Mouse (Mus musculus): ENCODE measurements at regions not wholly inside any gene's neighbourhood (a gene's known extent, or its start where the extent isn't known, plus 50 kb on each side); places are given as distances from the start of the nearest gene placed in this dataset.

- H3K9ac ChIP-seq (replicated peaks): no peak overlapping the region
- WGBS: 91% methylated on average over 5 of the region's 5 CpGs
- no peak overlapping the region for H3K4me2 ChIP-seq (replicated peaks)
- H3K4me3 ChIP-seq: no peak overlapping the region
- no peaks in the 10 kb centered on the region for H3K9me3 ChIP-seq
- no peak for ATAC-seq (ENCODE audit: low FRiP score, low read depth)
- no peak overlapping the region for H3K27ac ChIP-seq (replicated peaks)
- no peaks in the 10 kb centered on the region for H3K27me3 ChIP-seq
- no peaks in the 10 kb centered on the region for H3K4me1 ChIP-seq
- no peaks in the 10 kb centered on the region for H3K36me3 ChIP-seq
Measured at GRCm38 (mm10) chr10:125467503-125467902, 78.2 kb upstream of the Slc16a7 start.

GRCm38 (mm10) chr10:125488350-125488749, 99.1 kb upstream of the Slc16a7 start:
- Histone ChIP-seq H3K4me2 (replicated peaks) (no peak overlapping the region), H3K4me1 (0 out of 2 replicates have a peak, but pooled peaks cover 3% of the 10 kb centered on the region), H3K36me3 (no peaks in the 10 kb centered on the region), H3K9ac (replicated peaks) (no peak overlapping the region), H3K4me3 (no peak overlapping the region), H3K27ac (replicated peaks) (no peak overlapping the region), H3K27me3 (no peaks in the 10 kb centered on the region), H3K9me3 (no peaks in the 10 kb centered on the region)
- no peak for ATAC-seq (ENCODE audit: low FRiP score, low read depth)
- WGBS: 81% methylated on average over 3 of the region's 3 CpGs

GRCm38 (mm10) chr10:125490395-125490794, 101.1 kb upstream of the Slc16a7 start:
- Histone ChIP-seq H3K4me3 (no peak overlapping the region), H3K27ac (replicated peaks) (no peak overlapping the region), H3K36me3 (no peaks in the 10 kb centered on the region), H3K27me3 (no peaks in the 10 kb centered on the region), H3K4me1 (no peaks in the 10 kb centered on the region), H3K9me3 (no peaks in the 10 kb centered on the region), H3K4me2 (replicated peaks) (no peak overlapping the region), H3K9ac (replicated peaks) (no peak overlapping the region)
- WGBS: 57% methylated on average over 4 of the region's 4 CpGs
- ATAC-seq (ENCODE audit: low FRiP score, low read depth): no peak

GRCm38 (mm10) chr10:125494489-125494888, 105.2 kb upstream of the Slc16a7 start:
- no peaks in the 10 kb centered on the region for H3K36me3 ChIP-seq
- no peaks in the 10 kb centered on the region for H3K27me3 ChIP-seq
- H3K4me2 ChIP-seq (replicated peaks): no peak overlapping the region
- no peak for ATAC-seq (ENCODE audit: low FRiP score, low read depth)
- H3K9me3 ChIP-seq: no peaks in the 10 kb centered on the region
- 82% methylated on average over 4 of the region's 4 CpGs for WGBS
- H3K4me3 ChIP-seq: no peak overlapping the region
- H3K9ac ChIP-seq (replicated peaks): no peak overlapping the region
- H3K27ac ChIP-seq (replicated peaks): no peak overlapping the region
- H3K4me1 ChIP-seq: no peaks in the 10 kb centered on the region

GRCm38 (mm10) chr10:125498347-125498746, 109.1 kb upstream of the Slc16a7 start:
- no peaks in the 10 kb centered on the region for H3K9me3 ChIP-seq
- H3K9ac ChIP-seq (replicated peaks): no peak overlapping the region
- H3K27me3 ChIP-seq: no peaks in the 10 kb centered on the region
- no peaks in the 10 kb centered on the region for H3K36me3 ChIP-seq
- H3K4me2 ChIP-seq (replicated peaks): no peak overlapping the region
- H3K27ac ChIP-seq (replicated peaks): no peak overlapping the region
- H3K4me3 ChIP-seq: no peak overlapping the region
- ATAC-seq (ENCODE audit: low FRiP score, low read depth): no peak
- no peaks in the 10 kb centered on the region for H3K4me1 ChIP-seq
- 40% methylated on average over 1 of the region's 1 CpGs for WGBS

GRCm38 (mm10) chr10:125500338-125500737, 111.1 kb upstream of the Slc16a7 start:
- Histone ChIP-seq H3K4me3 (no peak overlapping the region), H3K27ac (replicated peaks) (no peak overlapping the region), H3K36me3 (no peaks in the 10 kb centered on the region), H3K27me3 (no peaks in the 10 kb centered on the region), H3K9me3 (no peaks in the 10 kb centered on the region), H3K9ac (replicated peaks) (no peak overlapping the region), H3K4me1 (no peaks in the 10 kb centered on the region), H3K4me2 (replicated peaks) (no peak overlapping the region)
- ATAC-seq (ENCODE audit: low FRiP score, low read depth): no peak
- WGBS: 81% methylated on average over 4 of the region's 4 CpGs

- Histone ChIP-seq H3K4me1 (no peaks in the 10 kb centered on the region), H3K9me3 (no peaks in the 10 kb centered on the region), H3K27ac (replicated peaks) (no peak overlapping the region), H3K36me3 (no peaks in the 10 kb centered on the region), H3K9ac (replicated peaks) (no peak overlapping the region), H3K4me2 (replicated peaks) (no peak overlapping the region), H3K4me3 (no peak overlapping the region), H3K27me3 (no peaks in the 10 kb centered on the region)
- WGBS: 78% methylated on average over 5 of the region's 5 CpGs
- no peak for ATAC-seq (ENCODE audit: low FRiP score, low read depth)
Measured at GRCm38 (mm10) chr10:125515026-125515425, 125.8 kb upstream of the Slc16a7 start.

GRCm38 (mm10) chr10:125530876-125531275, 141.6 kb upstream of the Slc16a7 start:
- no peak overlapping the region for H3K27ac ChIP-seq (replicated peaks)
- H3K27me3 ChIP-seq: no peaks in the 10 kb centered on the region
- no peaks in the 10 kb centered on the region for H3K4me1 ChIP-seq
- no peak for ATAC-seq (ENCODE audit: low FRiP score, low read depth)
- H3K9me3 ChIP-seq: no peaks in the 10 kb centered on the region
- H3K4me2 ChIP-seq (replicated peaks): no peak overlapping the region
- WGBS: 91% methylated on average over 6 of the region's 6 CpGs
- H3K9ac ChIP-seq (replicated peaks): no peak overlapping the region
- H3K36me3 ChIP-seq: no peaks in the 10 kb centered on the region
- H3K4me3 ChIP-seq: no peak overlapping the region

GRCm38 (mm10) chr10:125538316-125538715, 149.1 kb upstream of the Slc16a7 start:
- no peaks in the 10 kb centered on the region for H3K9me3 ChIP-seq
- H3K4me2 ChIP-seq (replicated peaks): no peak overlapping the region
- H3K9ac ChIP-seq (replicated peaks): no peak overlapping the region
- 46% methylated on average over 1 of the region's 1 CpGs for WGBS
- no peaks in the 10 kb centered on the region for H3K36me3 ChIP-seq
- 0 out of 2 replicates have a peak, but pooled peaks have one; percentile 66 for ATAC-seq (ENCODE audit: low FRiP score, low read depth)
- no peak overlapping the region for H3K4me3 ChIP-seq
- no peaks in the 10 kb centered on the region for H3K27me3 ChIP-seq
- H3K27ac ChIP-seq (replicated peaks): no peak overlapping the region
- no peaks in the 10 kb centered on the region for H3K4me1 ChIP-seq

- H3K4me2 ChIP-seq (replicated peaks): no peak overlapping the region
- H3K27me3 ChIP-seq: no peaks in the 10 kb centered on the region
- whole genome bisulfite sequencing: 60% methylated on average over 7 of the region's 7 CpGs
- no peaks in the 10 kb centered on the region for H3K36me3 ChIP-seq
- H3K27ac ChIP-seq (replicated peaks): no peak overlapping the region
- H3K4me3 ChIP-seq: no peak overlapping the region
- H3K9me3 ChIP-seq: no peaks in the 10 kb centered on the region
- H3K9ac ChIP-seq (replicated peaks): no peak overlapping the region
- peak; percentile 47; the same call in 1 of the 2 replicates for ATAC-seq (ENCODE audit: low FRiP score, low read depth)
- no peaks in the 10 kb centered on the region for H3K4me1 ChIP-seq
Measured at GRCm38 (mm10) chr10:125586489-125587147, 197.4 kb upstream of the Slc16a7 start.

GRCm38 (mm10) chr10:125593006-125593405, 203.7 kb upstream of the Slc16a7 start:
- no peak for ATAC-seq (ENCODE audit: low FRiP score, low read depth)
- H3K27me3 ChIP-seq: no peaks in the 10 kb centered on the region
- no peaks in the 10 kb centered on the region for H3K9me3 ChIP-seq
- H3K4me1 ChIP-seq: no peaks in the 10 kb centered on the region
- H3K9ac ChIP-seq (replicated peaks): no peak overlapping the region
- H3K4me2 ChIP-seq (replicated peaks): no peak overlapping the region
- 89% methylated on average over 5 of the region's 5 CpGs for WGBS
- no peak overlapping the region for H3K4me3 ChIP-seq
- H3K27ac ChIP-seq (replicated peaks): no peak overlapping the region
- no peaks in the 10 kb centered on the region for H3K36me3 ChIP-seq

- Histone ChIP-seq H3K9me3 (no peaks in the 10 kb centered on the region), H3K4me1 (peaks cover 8% of the 10 kb centered on the region; the same call in 1 of the 2 replicates), H3K4me3 (no peak overlapping the region), H3K9ac (replicated peaks) (no peak overlapping the region), H3K27ac (replicated peaks) (peak overlapping the region; percentile 25; the same call in 1 of the 2 replicates), H3K4me2 (replicated peaks) (no peak overlapping the region), H3K27me3 (no peaks in the 10 kb centered on the region), H3K36me3 (no peaks in the 10 kb centered on the region)
- peak; percentile 82 for ATAC-seq (ENCODE audit: low FRiP score, low read depth)
- WGBS: 56% methylated on average over 10 of the region's 10 CpGs
Measured at GRCm38 (mm10) chr10:125607787-125608617, 218.7 kb upstream of the Slc16a7 start.
